Mouse (Mus musculus) limb, embryonic 14.5 days (tissue): Measurements from ENCODE around the gene Polr3f. TPM values are rescaled to one million over a fixed set of nuclear protein-coding genes. Genes with fewer than 3 reads are reported as not detected.

ENCODE experiments used
- ATAC-seq: fragments of 200-750 bp; cut with Nextera tagmentation; 2 replicates; pipeline ENCODE4 v1.8.0; 2017; ENCODE audit warnings: low read depth, moderate number of reproducible peaks, moderate TSS enrichment; ENCODE audit not compliant: low FRiP score
- DNase-seq: peaks from one replicate; pipeline ENCODE4 v3.0.0-alpha.2; 2015; ENCODE audit warnings: low spot score
- H3K27ac ChIP-seq: fragments of 300-500 bp; sonication (generic); replicated peaks from 2 replicates; pipeline ENCODE4 v1.5.1; 2014; ENCODE audit warnings: low read depth, mild to moderate bottlenecking, low read length, moderate library complexity, mixed read lengths
- H3K27me3 ChIP-seq: fragments of 300-500 bp; sonication (generic); 2 replicates; pipeline ENCODE4 v1.6.1; 2014; ENCODE audit warnings: low read length, mixed read lengths; ENCODE audit not compliant: control insufficient read depth, insufficient read depth
- H3K36me3 ChIP-seq: fragments of 300-500 bp; sonication (generic); 2 replicates; pipeline ENCODE4 v1.6.1; 2014; ENCODE audit warnings: mild to moderate bottlenecking, low read length, moderate library complexity, mixed read lengths; ENCODE audit not compliant: control insufficient read depth, insufficient read depth
- H3K4me1 ChIP-seq: fragments of 300-500 bp; sonication (generic); 2 replicates; pipeline ENCODE4 v1.6.1; 2014; ENCODE audit warnings: antibody characterized with exemption, low read length, mixed read lengths; ENCODE audit not compliant: control insufficient read depth, insufficient read depth
- H3K4me2 ChIP-seq: fragments of 300-500 bp; sonication (generic); replicated peaks from 2 replicates; pipeline ENCODE4 v1.6.1; 2014; ENCODE audit warnings: low read depth, mild to moderate bottlenecking, low read length, moderate library complexity; ENCODE audit not compliant: severe bottlenecking
- H3K4me3 ChIP-seq: fragments of 300-500 bp; sonication (generic); replicated peaks from 2 replicates; pipeline ENCODE4 v1.5.1; 2014; ENCODE audit warnings: low read length
- H3K9ac ChIP-seq: fragments of 300-500 bp; sonication (generic); 2 replicates; pipeline ENCODE4 v1.6.1; 2014; ENCODE audit warnings: mild to moderate bottlenecking, low read depth, low read length, moderate library complexity; ENCODE audit not compliant: severe bottlenecking
- H3K9me3 ChIP-seq: fragments of 300-500 bp; sonication (generic); 2 replicates; pipeline ENCODE4 v1.6.1; 2016; ENCODE audit warnings: low read length; ENCODE audit not compliant: control insufficient read depth
- POLR2A ChIP-seq: fragments of 200-500 bp; IDR thresholded peaks from 2 replicates; pipeline ENCODE4 v1.8.0; 2012; ENCODE audit warnings: inconsistent platforms, mild to moderate bottlenecking, moderate library complexity, borderline replicate concordance; ENCODE audit not compliant: insufficient read depth, insufficient read length; ENCODE audit errors: extremely low read depth
- WGBS: fragments of 180-500 bp; shearing (Covaris S2); extraction: QIAGEN DNeasy Blood & Tissue Kit; methylation state at CpG from one replicate; pipeline ENCODE4 v1.1.7; 2014; 5-methylcytosine and 5-hydroxymethylcytosine counted together
- polyA plus RNA-seq, 2 experiments: library from polyadenylated mRNA; depleted of rRNA in 1 of 2; stranded (reverse) in 1 of 2; unstranded in 1 of 2; fragments of >200 nt; fragmentation: Nextera tagmentation in 1 of 2; extraction: Ambion mirVana in 1 of 2; gene quantifications; 2 replicates each; pipeline versions ENCODE4 v1.2.1 to v1.2.3; 2012 to 2014

Gene Polr3f
- polyA plus RNA-seq, 2 experiments = 20.5 to 26.6 TPM

- H3K9ac ChIP-seq = no peak overlapping the region
- 97% methylated on average over 7 of the region's 7 CpGs for WGBS
- no peak overlapping the region for H3K4me2 ChIP-seq
- no peaks in the 10 kb centered on the region for H3K27me3 ChIP-seq
- no peak overlapping the region for H3K4me3 ChIP-seq
- no peaks in the 10 kb centered on the region for H3K4me1 ChIP-seq
- H3K9me3 ChIP-seq = no peaks in the 10 kb centered on the region
- H3K27ac ChIP-seq = no peak overlapping the region
- peaks cover 88% of the 10 kb centered on the region for H3K36me3 ChIP-seq
- DNase-seq (no peak), ATAC-seq (no peak)
- no peak for TF ChIP-seq POLR2A
Measured at GRCm38 (mm10) chr2:144537123-144537522, 9.6 kb downstream of the Polr3f start.

- ATAC-seq = no peak
- no peak for DNase-seq
- Histone ChIP-seq H3K4me1 (no peaks in the 10 kb centered on the region), H3K9me3 (no peaks in the 10 kb centered on the region), H3K4me2 (no peak overlapping the region), H3K27ac (no peak overlapping the region), H3K4me3 (no peak overlapping the region), H3K36me3 (peaks cover 82% of the 10 kb centered on the region), H3K27me3 (no peaks in the 10 kb centered on the region), H3K9ac (no peak overlapping the region)
- TF ChIP-seq POLR2A = no peak
- 90% methylated on average over 4 of the region's 4 CpGs for WGBS
Measured at GRCm38 (mm10) chr2:144541246-144541645, 13.7 kb downstream of the Polr3f start.

GRCm38 (mm10) chr2:144543670-144544069 lies 16.2 kb downstream of the Polr3f start:
- WGBS = 90% methylated on average over 6 of the region's 6 CpGs
- ATAC-seq (no peak), DNase-seq (no peak)
- H3K9me3 ChIP-seq = no peaks in the 10 kb centered on the region
- H3K4me2 ChIP-seq = no peak overlapping the region
- TF ChIP-seq POLR2A = no peak
- H3K36me3 ChIP-seq = peaks cover 68% of the 10 kb centered on the region
- H3K4me1 ChIP-seq = no peaks in the 10 kb centered on the region
- H3K27me3 ChIP-seq = no peaks in the 10 kb centered on the region
- H3K9ac ChIP-seq = no peak overlapping the region
- no peak overlapping the region for H3K27ac ChIP-seq
- H3K4me3 ChIP-seq = no peak overlapping the region

- ATAC-seq = no peak
- DNase-seq = no peak
- Histone ChIP-seq H3K27ac (no peak overlapping the region), H3K4me3 (no peak overlapping the region), H3K4me2 (no peak overlapping the region), H3K9me3 (no peaks in the 10 kb centered on the region), H3K9ac (no peak overlapping the region), H3K27me3 (no peaks in the 10 kb centered on the region), H3K36me3 (peaks cover 58% of the 10 kb centered on the region), H3K4me1 (peaks cover 5% of the 10 kb centered on the region; the same call in 1 of the 2 replicates)
- no peak for TF ChIP-seq POLR2A
- 69% methylated on average over 6 of the region's 6 CpGs for WGBS
Measured at GRCm38 (mm10) chr2:144544630-144545029, 17.1 kb downstream of the Polr3f start.

- H3K36me3 ChIP-seq = peaks cover 54% of the 10 kb centered on the region
- no peak overlapping the region for H3K27ac ChIP-seq
- H3K4me2 ChIP-seq = no peak overlapping the region
- TF ChIP-seq POLR2A = no peak
- ATAC-seq (no peak), DNase-seq (no peak)
- WGBS = 95% methylated on average over 2 of the region's 2 CpGs
- no peak overlapping the region for H3K4me3 ChIP-seq
- no peak overlapping the region for H3K9ac ChIP-seq
- no peaks in the 10 kb centered on the region for H3K27me3 ChIP-seq
- H3K9me3 ChIP-seq = no peaks in the 10 kb centered on the region
- H3K4me1 ChIP-seq = peaks cover 5% of the 10 kb centered on the region; the same call in 1 of the 2 replicates
Measured at GRCm38 (mm10) chr2:144545061-144545460, 17.5 kb downstream of the Polr3f start.

- Histone ChIP-seq H3K9ac (no peak overlapping the region), H3K27ac (no peak overlapping the region), H3K36me3 (peaks cover 50% of the 10 kb centered on the region), H3K9me3 (no peaks in the 10 kb centered on the region), H3K27me3 (no peaks in the 10 kb centered on the region), H3K4me1 (peaks cover 5% of the 10 kb centered on the region; the same call in 1 of the 2 replicates), H3K4me3 (no peak overlapping the region), H3K4me2 (no peak overlapping the region)
- no peak for TF ChIP-seq POLR2A
- WGBS = 59% methylated on average over 1 of the region's 1 CpGs
- ATAC-seq (no peak), DNase-seq (no peak)
Measured at GRCm38 (mm10) chr2:144545481-144545880, 18.0 kb downstream of the Polr3f start.
